Mouse (Mus musculus): Measurements from ENCODE around the gene Prkca. TPM values are rescaled to one million over a fixed set of nuclear protein-coding genes. Genes with fewer than 3 reads are reported as not detected.

The Prkca gene
- polyA plus RNA-seq, 1 experiment: 2.8 TPM

DNA sequence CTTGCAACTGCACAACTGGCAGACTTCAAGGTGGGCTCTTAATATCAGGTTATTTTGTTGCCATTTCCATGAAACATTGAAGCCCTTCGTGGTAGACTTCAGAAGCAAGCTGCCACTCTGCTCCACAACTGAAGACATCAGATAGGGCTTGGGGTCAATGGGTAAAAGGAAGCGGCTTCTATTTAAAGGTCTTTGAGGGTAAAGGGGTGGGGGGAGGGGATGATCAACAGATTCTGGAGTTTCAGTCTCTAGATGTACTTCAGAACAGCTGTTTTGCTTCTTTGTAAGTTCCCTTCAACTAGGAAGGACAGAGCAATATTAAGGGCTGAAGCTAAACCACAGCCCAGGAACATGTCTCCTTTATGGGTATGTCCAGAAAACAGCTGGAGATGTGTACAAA lies 31.8 kb downstream of the Prkca start:
- Histone ChIP-seq H3K36me3 (ENCODE audit: control insufficient read depth, insufficient read depth, low read length, poor library complexity, severe bottlenecking) (no peaks in the 10 kb centered on the region), H3K27me3 (ENCODE audit: control insufficient read depth, insufficient read depth, low read length, poor library complexity, severe bottlenecking) (no peaks in the 10 kb centered on the region), H3K4me1 (ENCODE audit: control insufficient read depth, insufficient read depth, low read length) (no peaks in the 10 kb centered on the region), H3K9me3 (replicated peaks; ENCODE audit: control insufficient read depth, insufficient read depth, low read length, poor library complexity, severe bottlenecking) (no peaks in the 10 kb centered on the region), H3K9ac (ENCODE audit: low read depth, poor library complexity, severe bottlenecking) (no peak overlapping the region), H3K27ac (ENCODE audit: insufficient read depth, low read length) (no peak overlapping the region), H3K4me3 (ENCODE audit: low read depth, low read length) (no peak overlapping the region)
- TF ChIP-seq EP300 (IDR thresholded peaks at IDR 0.05; ENCODE audit: insufficient read depth, low read depth, low read length) (no peak), POLR2A (IDR thresholded peaks at IDR 0.05; ENCODE audit: insufficient read depth, low read length) (no peak), CTCF (IDR thresholded peaks at IDR 0.05; ENCODE audit: low read depth, low read length) (no peak)

DNA sequence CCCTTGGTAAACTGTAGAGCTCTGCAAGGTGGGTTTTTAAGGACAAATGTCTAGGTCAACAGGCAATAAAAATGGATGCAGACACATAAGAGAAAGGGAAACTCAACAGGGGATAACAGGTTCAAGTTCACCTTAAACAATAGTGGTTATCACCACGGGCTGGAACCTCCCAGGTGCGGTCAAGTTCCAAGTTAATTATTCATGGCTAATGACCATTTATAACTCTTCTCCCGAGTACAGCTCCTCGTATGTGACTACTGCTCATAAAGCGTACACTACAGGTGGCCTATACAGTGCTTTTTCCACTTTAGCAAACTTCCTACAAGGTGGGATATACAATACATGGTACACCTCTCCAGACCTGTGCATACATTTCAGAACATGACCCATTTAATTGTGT lies 33.9 kb downstream of the Prkca start:
- no peaks in the 10 kb centered on the region for H3K36me3 ChIP-seq (ENCODE audit: control insufficient read depth, insufficient read depth, low read length, poor library complexity, severe bottlenecking)

GRCm38 (mm10) chr11:108308253-108308652 lies 35.5 kb downstream of the Prkca start:
- Histone ChIP-seq H3K27ac (ENCODE audit: insufficient read depth, low read length) (no peak overlapping the region), H3K4me1 (ENCODE audit: control insufficient read depth, insufficient read depth, low read length) (no peaks in the 10 kb centered on the region), H3K9ac (ENCODE audit: low read depth, poor library complexity, severe bottlenecking) (no peak overlapping the region), H3K9me3 (replicated peaks; ENCODE audit: control insufficient read depth, insufficient read depth, low read length, poor library complexity, severe bottlenecking) (no peaks in the 10 kb centered on the region), H3K27me3 (ENCODE audit: control insufficient read depth, insufficient read depth, low read length, poor library complexity, severe bottlenecking) (no peaks in the 10 kb centered on the region), H3K4me3 (ENCODE audit: low read depth, low read length) (no peak overlapping the region), H3K36me3 (ENCODE audit: control insufficient read depth, insufficient read depth, low read length, poor library complexity, severe bottlenecking) (no peaks in the 10 kb centered on the region)
- TF ChIP-seq CTCF (IDR thresholded peaks at IDR 0.05; ENCODE audit: low read depth, low read length) (no peak), EP300 (IDR thresholded peaks at IDR 0.05; ENCODE audit: insufficient read depth, low read depth, low read length) (no peak), POLR2A (IDR thresholded peaks at IDR 0.05; ENCODE audit: insufficient read depth, low read length) (no peak)

More for the DNA sequence above, 33.9 kb downstream of the Prkca start:
- Histone ChIP-seq H3K9ac (ENCODE audit: low read depth, poor library complexity, severe bottlenecking) (no peak overlapping the region), H3K4me3 (ENCODE audit: low read depth, low read length) (no peak overlapping the region), H3K9me3 (replicated peaks; ENCODE audit: control insufficient read depth, insufficient read depth, low read length, poor library complexity, severe bottlenecking) (no peaks in the 10 kb centered on the region), H3K4me1 (ENCODE audit: control insufficient read depth, insufficient read depth, low read length) (no peaks in the 10 kb centered on the region), H3K27me3 (ENCODE audit: control insufficient read depth, insufficient read depth, low read length, poor library complexity, severe bottlenecking) (no peaks in the 10 kb centered on the region), H3K27ac (ENCODE audit: insufficient read depth, low read length) (no peak overlapping the region)
- TF ChIP-seq EP300 (IDR thresholded peaks at IDR 0.05; ENCODE audit: insufficient read depth, low read depth, low read length) (no peak), POLR2A (IDR thresholded peaks at IDR 0.05; ENCODE audit: insufficient read depth, low read length) (no peak), CTCF (IDR thresholded peaks at IDR 0.05; ENCODE audit: low read depth, low read length) (no peak)

DNA sequence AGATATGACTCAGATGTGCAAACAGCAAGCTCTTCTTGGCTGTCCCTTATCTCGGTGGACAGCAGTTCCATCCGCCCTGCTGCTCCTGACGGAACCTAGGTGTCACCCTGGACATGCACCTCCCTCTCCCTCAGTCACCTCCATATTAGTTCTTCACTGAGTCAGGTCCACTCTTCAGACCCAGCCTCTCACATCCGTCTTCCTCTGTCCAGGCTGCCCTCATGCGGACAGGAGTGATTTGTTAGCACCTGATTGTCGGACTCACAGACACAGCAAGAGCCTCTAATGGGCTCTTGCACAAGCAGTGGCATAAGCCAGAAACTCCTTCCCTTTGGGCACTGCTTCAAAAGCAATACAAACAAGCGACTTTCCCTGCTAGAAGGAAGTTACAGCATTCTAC lies 36.5 kb downstream of the Prkca start:
- Histone ChIP-seq H3K9ac (ENCODE audit: low read depth, poor library complexity, severe bottlenecking) (no peak overlapping the region), H3K4me1 (ENCODE audit: control insufficient read depth, insufficient read depth, low read length) (no peaks in the 10 kb centered on the region), H3K4me3 (ENCODE audit: low read depth, low read length) (no peak overlapping the region), H3K27ac (ENCODE audit: insufficient read depth, low read length) (no peak overlapping the region), H3K27me3 (ENCODE audit: control insufficient read depth, insufficient read depth, low read length, poor library complexity, severe bottlenecking) (no peaks in the 10 kb centered on the region), H3K36me3 (ENCODE audit: control insufficient read depth, insufficient read depth, low read length, poor library complexity, severe bottlenecking) (no peaks in the 10 kb centered on the region), H3K9me3 (replicated peaks; ENCODE audit: control insufficient read depth, insufficient read depth, low read length, poor library complexity, severe bottlenecking) (no peaks in the 10 kb centered on the region)
- TF ChIP-seq POLR2A (IDR thresholded peaks at IDR 0.05; ENCODE audit: insufficient read depth, low read length) (no peak), EP300 (IDR thresholded peaks at IDR 0.05; ENCODE audit: insufficient read depth, low read depth, low read length) (no peak), CTCF (IDR thresholded peaks at IDR 0.05; ENCODE audit: low read depth, low read length) (no peak)

- Histone ChIP-seq H3K27ac (ENCODE audit: insufficient read depth, low read length) (no peak overlapping the region), H3K36me3 (ENCODE audit: control insufficient read depth, insufficient read depth, low read length, poor library complexity, severe bottlenecking) (no peaks in the 10 kb centered on the region), H3K9ac (ENCODE audit: low read depth, poor library complexity, severe bottlenecking) (no peak overlapping the region), H3K4me1 (ENCODE audit: control insufficient read depth, insufficient read depth, low read length) (no peaks in the 10 kb centered on the region), H3K9me3 (replicated peaks; ENCODE audit: control insufficient read depth, insufficient read depth, low read length, poor library complexity, severe bottlenecking) (no peaks in the 10 kb centered on the region), H3K27me3 (ENCODE audit: control insufficient read depth, insufficient read depth, low read length, poor library complexity, severe bottlenecking) (no peaks in the 10 kb centered on the region), H3K4me3 (ENCODE audit: low read depth, low read length) (no peak overlapping the region)
- TF ChIP-seq EP300 (IDR thresholded peaks at IDR 0.05; ENCODE audit: insufficient read depth, low read depth, low read length) (no peak), POLR2A (IDR thresholded peaks at IDR 0.05; ENCODE audit: insufficient read depth, low read length) (no peak), CTCF (IDR thresholded peaks at IDR 0.05; ENCODE audit: low read depth, low read length) (no peak)
Observed at GRCm38 (mm10) chr11:108303787-108304186, 39.9 kb downstream of the Prkca start.

- Histone ChIP-seq H3K36me3 (ENCODE audit: control insufficient read depth, insufficient read depth, low read length, poor library complexity, severe bottlenecking) (no peaks in the 10 kb centered on the region), H3K9me3 (replicated peaks; ENCODE audit: control insufficient read depth, insufficient read depth, low read length, poor library complexity, severe bottlenecking) (no peaks in the 10 kb centered on the region), H3K4me3 (ENCODE audit: low read depth, low read length) (no peak overlapping the region), H3K4me1 (ENCODE audit: control insufficient read depth, insufficient read depth, low read length) (no peaks in the 10 kb centered on the region), H3K27ac (ENCODE audit: insufficient read depth, low read length) (no peak overlapping the region), H3K9ac (ENCODE audit: low read depth, poor library complexity, severe bottlenecking) (no peak overlapping the region), H3K27me3 (ENCODE audit: control insufficient read depth, insufficient read depth, low read length, poor library complexity, severe bottlenecking) (no peaks in the 10 kb centered on the region)
- TF ChIP-seq CTCF (IDR thresholded peaks at IDR 0.05; ENCODE audit: low read depth, low read length): no peak
- no peak for TF ChIP-seq POLR2A (IDR thresholded peaks at IDR 0.05; ENCODE audit: insufficient read depth, low read length)
- no peak for TF ChIP-seq EP300 (IDR thresholded peaks at IDR 0.05; ENCODE audit: insufficient read depth, low read depth, low read length)
Observed at GRCm38 (mm10) chr11:108301796-108302490, 41.8 kb downstream of the Prkca start.
